Mouse (Mus musculus): ENCODE data around the gene Birc6.

Gene Birc6

DNA sequence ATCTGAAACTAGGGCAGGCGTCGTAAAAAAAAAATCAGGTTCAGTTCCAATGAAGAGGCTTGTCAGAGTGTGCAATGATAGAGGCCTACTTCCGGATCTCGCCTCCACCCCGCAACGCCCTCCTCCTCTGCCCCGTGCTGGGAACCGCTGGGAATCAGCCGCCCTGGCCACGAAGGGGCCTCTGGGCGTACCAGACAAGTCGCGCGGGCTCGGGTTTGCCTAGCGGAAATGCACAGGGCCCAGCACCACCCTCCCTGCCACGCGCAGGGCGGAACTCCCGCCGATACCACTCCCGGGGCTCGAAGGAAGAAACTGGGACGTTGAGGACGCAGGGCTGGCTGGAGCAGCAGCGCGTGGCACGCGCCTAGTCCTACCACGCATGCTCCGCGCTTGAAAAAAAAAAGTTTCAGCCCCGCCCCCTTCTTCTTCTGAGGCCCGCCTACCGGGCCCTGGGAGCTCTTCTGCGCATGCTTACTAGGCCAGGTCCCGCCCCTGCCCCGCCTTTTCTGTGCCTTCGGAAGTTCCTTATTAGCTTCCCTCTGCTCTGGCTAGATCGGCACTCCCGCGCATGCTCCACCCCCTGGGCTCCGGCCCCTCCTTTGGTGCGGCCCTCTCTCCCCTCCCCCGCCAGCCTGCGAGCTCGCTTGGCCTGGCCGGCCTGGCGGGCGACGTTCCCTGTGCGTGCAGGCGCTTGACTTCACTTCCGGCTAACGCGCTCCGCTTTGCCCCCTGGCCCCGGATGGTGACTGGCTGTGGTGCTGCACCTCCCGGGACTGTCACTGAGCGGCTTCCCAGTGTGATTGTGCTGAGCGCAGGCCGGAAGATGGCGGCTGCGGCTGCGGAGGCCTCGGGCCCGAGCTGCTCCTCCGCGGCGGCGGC is at the start of gene Birc6:
Birc6 (plus strand) TSS at position 567 of the 879 bp plus-strand sequence.
- in situ Hi-C loops (cut with MboI, MseI) = no loop called here

DNA sequence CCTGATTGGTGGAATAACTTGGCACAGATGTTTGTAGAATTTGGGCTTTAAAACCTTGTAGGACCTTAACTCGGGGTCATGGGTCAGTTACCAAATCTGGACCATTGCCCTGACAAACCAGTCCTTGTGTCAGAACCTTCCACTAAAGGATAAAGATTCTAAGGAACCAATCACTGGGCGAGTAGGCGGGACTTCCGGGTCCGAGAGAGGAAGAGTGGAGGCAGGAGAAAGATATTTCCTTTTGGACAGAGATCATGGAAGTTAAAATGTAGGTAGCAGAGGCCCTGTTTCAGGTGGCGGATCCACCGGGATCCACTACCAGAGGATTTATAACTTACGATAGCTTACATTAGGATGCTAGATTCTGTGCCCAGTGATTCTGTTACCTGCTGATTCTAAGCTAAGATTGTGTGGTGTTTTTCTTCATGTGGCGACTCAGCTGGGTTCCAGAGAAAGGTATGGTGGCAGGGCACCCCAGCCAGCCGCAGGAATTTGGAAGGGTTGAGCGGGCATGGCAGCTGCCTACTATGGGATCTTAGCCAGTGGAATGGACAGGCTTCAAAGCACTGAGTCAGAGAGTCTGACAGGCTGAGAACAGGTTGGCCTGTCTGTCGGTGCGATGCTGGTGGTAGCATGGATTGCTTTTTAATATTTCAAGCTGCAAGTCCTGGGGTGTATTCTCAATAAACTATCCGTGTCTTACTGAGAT is 47.6 kb upstream of the Birc6 start:
- in situ Hi-C loops (cut with MboI, MseI) = no loop called here

DNA sequence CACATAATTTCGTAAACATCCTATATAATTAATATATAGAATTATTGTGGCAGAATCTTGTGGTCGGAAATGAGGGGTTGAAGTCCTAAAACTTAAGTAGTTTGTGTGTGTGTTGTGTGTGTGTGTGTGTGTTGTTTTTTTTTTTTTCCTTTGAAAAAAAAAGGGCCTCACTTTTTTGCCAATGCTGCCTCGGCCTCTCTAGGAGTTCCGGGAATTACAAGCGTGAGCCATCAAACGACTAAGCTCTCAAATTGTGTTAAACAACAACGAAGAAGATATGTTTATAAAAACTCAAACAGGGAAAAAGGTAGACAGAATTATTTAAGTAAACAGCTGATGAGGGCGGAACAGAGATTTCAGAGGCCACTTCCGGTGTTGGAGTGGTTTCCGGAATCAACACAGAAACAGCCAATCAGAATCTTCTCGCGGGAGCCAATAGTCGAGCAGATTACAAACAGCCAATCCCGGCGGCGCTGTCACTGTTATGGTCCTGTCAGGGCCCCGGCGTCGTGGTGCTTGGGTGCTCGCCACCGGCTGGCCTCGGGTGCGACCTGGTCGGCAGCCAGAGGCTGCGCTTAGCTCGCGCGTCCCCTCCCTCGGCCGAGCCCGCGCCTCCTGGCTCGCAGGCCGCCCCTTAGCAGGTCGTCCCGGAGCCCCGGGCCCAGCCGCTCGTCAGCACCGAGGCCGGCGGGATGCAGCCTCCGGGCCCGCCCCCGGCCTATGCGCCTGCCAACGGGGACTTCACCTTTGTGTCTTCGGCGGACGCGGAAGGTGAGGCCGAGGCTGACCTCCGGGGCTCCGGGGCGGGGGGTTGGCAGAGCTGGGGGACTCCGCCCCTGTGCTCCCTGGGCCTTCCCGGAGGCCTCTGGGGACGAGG is 38.8 kb upstream of the Birc6 start, which contains the start of gene Yipf4:
Yipf4 (plus strand) TSS at position 470 of the 877 bp plus-strand sequence.
- in situ Hi-C loops (cut with MboI, MseI) = no loop called here

DNA sequence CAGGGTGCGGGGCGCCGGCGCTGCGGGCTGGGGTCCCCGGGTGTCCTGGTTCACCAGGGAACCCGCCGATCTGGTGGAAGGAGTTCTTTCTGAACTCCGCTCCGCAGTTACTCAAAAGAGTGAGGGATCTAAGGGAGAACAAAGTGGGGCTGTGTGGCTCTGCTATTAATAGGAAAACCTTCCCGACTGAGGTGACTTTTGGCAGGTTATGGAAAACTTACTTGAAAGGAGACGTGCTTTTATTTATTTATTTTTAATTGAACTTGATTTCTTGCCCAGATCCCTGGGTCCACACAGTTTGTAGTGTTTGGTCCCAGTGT is 38.2 kb upstream of the Birc6 start:
- in situ Hi-C loops (cut with MboI, MseI) = no loop called here

DNA sequence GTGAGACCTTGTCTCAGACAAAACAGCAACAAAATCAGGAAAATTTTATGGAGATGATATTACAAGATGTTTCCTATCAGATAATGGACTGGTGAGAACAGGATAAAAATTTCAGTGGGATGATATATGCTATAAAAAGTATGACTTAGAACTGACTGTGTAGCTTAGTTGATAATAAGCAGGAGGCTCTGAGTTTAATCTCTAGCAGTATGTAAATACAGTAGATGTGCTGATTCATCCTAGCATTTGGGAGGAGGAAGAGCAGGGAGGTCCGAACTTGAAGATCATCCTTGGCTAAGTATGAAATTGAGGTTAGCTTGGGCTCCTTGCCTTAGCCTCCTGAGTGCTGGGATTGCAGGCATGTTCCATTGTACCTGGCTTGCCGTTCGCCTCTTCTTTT is 36.5 kb upstream of the Birc6 start:
- in situ Hi-C loops (cut with MboI, MseI) = no loop called here

DNA sequence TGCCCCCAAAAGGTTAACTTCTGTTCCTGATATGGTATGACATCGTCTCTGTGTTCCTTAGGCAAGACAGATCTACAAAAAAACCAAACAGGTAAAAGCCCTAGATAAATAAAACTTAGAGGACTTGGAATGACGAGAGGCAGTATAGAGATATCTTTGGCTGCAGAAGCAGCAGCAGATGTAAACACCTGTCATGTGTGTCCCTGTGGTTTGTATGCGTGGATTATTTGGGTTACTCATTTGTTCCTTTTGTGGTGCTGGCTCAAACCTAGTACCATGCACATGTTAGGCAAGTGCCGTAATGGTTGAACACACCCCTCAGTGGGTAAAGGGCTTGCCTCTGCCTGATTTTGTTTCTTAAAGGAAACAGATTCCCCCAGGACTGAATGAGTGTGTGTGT is 27.9 kb upstream of the Birc6 start:
- in situ Hi-C loops (cut with MboI, MseI) = no loop called here

DNA sequence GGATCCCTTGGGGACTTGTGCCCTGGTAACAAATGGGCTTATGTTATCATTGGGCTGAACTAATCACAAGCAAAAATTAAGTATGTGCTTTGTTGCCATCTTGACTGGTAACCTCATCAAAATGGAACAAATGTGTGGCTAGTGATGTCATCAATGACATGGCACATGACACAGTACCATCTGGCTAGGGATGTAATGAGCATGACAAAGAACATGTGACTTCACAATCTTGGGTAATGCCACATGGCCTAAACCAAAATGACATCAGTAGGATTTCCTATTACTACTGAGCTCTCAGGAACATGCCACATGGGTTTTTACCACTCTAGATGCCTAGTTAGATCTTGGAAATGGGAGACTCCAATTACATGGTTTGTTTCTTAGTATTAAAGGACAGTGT is 27.0 kb upstream of the Birc6 start:
- in situ Hi-C loops (cut with MboI, MseI) = no loop called here

DNA sequence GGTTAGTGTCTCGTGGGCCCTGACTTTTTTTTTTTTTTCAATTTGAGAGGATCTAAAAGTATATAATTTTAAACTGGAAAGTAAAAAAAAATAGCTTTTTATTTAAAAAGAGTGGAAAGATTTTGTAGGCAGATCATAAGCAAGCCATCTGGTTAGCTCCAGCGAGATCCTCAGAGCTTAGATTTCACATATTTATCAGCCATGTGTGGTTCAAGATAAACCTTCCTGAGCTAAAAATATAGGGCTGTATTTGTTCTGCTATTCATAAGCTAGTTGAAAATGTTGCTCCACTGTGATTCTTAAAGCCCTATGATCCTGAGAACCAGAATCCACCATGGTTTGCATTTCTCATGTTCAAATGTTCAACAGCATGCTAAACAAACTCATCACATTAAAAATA is 20.2 kb upstream of the Birc6 start:
- in situ Hi-C loops (cut with MboI, MseI) = no loop called here

DNA sequence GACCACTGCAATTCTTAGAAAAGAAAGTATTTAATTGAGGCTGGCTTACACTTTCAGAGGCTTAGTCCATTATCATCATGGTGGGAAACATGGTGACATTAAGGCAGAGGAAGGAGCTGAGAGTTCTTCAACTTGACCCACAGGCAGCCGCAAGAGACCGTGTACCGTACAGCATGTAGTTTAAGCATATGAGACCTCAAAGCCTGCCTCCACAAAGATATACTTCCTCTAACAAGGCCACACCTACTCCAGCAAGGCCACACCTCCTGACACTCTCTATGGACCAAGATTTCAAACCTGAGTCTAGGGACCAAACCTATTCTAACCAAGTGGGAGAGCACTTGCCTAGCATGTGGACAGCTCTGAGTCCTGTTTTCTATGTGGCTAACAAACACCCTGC is 19.5 kb upstream of the Birc6 start:
- in situ Hi-C loops (cut with MboI, MseI) = no loop called here

DNA sequence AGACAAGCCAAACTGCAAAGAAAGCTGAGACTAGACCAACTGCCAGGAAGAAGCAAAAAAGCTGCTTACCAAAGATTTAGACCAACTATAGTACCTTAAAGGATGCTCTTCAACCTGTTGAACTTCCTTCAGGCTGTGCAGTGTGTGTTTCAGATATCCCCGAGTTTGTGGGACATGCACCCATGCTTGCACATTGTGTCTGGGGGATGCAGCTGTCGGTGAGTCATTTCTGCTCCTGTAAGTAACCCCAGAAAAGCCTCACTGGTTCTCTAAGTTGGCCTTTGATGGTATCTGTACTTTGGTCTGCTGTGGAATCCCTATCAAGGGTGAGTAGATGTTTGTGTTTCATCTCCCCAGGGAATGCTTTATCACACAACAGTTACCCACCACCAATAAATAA is 15.8 kb upstream of the Birc6 start:
- in situ Hi-C loops (cut with MboI, MseI) = no loop called here

DNA sequence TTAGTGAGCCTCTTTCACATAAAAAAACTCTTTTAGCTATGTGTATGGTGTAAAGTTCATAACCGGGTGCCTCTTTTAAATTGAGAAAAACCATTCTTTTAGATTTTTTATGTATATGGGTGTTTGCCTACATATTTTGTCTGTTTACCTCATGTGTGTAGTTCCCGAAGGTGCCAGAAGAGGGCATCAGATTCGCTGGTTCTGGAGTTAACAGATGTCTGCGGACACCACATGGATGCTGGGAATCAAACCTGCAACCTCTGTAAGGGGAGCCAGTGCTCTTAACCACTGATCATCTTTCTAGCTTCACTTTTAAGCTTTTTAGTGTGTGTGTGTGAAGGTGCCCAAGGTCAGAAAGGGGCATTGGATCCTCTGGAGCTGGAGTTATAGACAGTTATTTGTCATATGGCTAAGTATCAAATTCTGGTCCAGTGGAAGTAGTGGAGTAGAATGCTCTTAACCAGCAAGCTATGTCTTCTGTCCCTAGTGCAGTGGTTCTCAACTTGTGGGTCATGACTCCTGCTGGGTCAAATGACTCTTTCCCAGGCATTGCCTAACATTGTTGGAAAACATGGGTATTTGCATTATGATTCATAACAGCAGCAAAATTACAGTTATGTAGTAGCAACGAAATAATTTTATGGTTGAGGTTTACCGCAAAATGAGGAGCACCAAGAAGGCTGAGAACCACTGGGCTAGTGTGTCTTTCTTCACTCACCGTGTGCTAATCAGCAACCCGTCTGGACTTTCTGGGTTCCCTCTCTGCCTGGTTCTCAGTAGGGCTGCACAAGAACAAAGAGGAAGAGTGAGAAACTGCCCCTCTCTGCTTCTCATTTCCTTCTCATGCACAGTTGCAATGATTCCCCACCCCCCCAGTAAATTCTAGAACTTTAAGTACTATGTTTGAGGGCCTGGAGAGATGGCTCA is 5.0 kb upstream of the Birc6 start:
- in situ Hi-C loops (cut with MboI, MseI) = no loop called here

DNA sequence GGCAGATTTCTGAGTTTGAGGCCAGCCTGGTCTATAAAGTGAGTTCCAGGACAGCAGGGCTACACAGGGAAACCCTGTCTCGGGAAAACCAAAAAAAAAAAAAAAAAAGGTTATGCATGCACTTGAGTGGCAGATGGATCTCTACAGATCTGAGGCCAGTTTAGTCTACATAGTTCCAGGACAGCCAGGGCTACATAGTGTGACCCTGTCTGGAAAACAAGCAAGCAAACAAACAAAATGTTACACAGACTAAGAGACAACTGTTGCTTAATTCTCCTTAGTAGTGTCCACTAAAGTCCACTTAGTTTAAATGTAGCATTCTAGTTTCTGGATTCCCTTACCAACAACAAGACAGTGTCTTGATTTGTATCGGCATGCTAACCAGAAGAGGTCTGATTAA is 2.0 kb upstream of the Birc6 start:
- in situ Hi-C loops (cut with MboI, MseI) = no loop called here

DNA sequence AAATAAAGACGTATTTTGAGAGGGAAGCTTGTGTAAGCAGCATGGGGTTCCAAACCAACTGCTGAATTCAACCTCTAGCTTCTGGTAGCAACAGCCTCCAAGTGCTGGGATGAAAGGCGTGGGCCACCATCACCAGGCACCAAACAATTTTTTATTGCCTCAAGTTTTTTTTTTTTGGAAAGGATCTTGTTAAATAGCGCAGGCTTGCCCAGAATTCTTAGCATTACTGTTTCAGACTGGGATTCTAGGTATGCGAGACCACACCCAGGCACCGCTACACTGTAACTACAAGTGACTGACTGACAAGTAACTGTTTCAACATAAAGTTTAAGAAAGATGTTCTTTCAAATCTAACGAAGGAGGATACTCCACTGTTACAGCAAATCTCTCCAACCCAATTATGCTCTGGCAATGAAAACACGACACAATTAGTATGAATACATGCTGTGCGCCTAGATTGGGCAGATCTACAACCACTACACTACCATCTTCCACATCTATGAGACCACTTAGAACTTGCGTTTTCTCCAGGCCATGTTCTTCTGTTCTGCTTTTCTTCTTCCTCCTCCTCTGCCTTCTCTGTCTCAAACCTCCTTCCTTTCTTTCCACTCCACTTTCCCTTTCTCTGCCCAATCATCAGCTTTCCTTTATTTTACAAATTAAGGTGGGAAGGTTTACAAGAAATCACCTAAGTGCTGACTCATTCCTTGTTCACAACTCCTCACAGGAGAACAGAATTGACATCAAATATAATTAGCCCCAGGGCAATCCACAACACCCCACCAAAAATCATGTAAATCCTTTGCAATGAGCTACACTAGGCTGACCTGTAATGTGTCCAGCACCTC is 1.1 kb upstream of the Birc6 start:
- in situ Hi-C loops (cut with MboI, MseI) = no loop called here

DNA sequence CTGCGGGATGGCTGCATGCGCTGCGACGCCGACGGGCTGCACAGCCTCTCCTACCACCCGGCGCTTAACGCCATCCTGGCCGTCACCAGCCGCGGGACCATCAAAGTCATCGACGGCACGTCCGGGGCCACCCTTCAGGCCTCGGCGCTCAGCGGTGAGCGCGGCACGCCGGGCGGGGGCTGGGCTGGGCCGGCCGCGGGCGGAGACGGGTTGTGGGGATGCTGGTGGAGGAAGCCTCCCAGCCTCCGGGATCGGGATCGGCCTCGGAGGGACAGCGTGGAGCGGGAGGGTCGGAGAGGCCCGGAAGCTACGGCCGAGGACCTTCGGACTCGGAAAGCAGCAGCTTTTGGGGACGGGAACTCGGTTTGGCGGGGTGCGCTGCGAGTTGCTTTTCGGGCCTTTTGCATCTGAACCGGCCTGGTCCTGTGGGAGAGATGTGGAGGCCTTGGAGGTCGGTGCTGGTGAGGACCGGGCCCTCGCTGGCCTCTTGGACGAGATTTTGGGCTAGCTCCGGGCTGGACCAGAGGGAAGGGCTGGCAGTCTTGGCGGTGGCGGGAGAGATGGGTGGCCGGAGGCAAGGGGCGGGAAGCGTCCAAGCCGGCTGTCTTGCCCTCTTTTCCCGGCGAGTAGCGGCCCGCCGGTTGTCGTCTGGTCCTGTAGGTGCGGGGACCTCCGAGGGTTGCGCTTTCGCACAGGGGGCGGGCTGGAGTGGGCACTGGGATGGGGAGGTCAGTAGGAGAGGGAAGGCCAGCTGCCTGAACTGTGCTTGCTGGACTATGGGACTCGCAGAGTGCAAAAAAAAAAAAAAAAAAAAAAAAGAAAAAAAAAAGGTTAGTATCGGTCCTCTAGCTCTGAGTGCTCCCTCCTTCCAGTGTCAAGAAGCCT is 795 bp downstream of the Birc6 start:
- in situ Hi-C loops (cut with MboI, MseI) = no loop called here

DNA sequence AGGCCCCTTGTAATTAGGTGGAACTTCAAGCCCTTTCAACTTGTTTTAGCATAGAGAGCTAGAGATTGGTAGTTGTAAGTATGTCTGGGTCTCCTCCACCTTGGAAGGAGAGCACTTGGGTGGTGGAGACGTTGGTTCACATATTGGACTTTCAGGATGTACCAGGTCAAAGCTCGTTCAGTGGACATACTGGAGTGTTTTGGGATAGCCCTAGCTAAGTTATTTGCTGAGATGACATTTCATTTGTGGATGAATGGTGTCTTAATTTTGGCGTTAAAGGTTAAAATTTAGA is 1.4 kb downstream of the Birc6 start:
- in situ Hi-C loops (cut with MboI, MseI) = no loop called here

DNA sequence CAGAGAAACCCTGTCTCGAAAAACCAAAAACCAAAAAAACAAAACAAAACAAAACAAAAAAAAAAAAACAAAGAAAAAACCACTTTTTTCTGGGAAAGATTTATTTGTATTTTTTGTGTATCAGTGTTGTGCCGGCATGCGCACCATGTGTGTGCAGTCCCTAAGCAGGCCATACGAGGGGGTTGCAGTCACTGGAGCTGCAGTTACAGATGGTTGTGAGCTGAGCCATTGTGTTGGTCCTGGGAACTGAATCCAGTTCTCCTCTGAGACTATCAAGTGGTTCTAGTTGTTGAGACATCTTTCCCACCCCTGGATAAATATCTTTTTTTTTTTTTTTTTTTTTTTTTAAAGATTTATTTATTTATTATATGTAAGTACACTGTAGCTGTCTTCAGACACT is 6.9 kb downstream of the Birc6 start:
- in situ Hi-C loops (cut with MboI, MseI) = no loop called here

DNA sequence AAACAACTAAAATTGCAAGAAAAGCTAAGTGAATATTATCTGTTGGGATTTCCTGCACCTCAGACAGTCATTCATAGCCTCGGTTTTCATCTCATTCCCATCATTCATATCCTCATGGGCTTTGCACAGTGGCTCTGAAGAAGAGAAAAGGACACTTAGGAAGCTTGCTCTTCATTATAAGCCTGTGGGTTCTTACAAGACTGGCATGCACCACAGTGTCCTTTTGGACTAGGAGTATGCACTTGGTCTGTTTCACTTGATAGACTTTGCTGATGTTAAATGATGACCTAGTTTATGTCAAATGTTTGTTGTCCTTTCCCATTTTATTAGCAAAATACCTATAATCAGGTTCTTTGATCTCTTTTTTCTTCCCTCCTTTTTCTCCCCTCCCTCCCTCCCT is 9.4 kb downstream of the Birc6 start:
- in situ Hi-C loops (cut with MboI, MseI) = no loop called here

DNA sequence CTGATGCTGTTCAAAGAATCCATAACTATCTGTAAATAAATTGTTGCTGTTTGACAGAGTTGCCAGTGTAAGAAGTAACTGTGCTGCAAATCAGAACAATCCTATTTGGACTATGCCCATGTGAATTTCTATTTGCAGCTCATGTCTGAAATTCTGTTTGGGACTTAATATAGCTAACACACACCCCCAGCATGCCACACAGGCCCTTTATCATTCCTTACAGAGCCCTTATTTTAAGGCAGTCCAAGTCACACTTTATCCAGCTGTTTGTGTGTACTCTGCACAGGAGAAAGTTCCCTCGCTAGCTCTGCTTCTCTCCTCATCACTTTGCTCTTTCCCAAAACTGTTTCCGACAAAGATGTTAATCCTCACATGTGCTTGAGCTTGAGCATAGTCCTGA is 15.5 kb downstream of the Birc6 start:
- in situ Hi-C loops (cut with MboI, MseI) = no loop called here

DNA sequence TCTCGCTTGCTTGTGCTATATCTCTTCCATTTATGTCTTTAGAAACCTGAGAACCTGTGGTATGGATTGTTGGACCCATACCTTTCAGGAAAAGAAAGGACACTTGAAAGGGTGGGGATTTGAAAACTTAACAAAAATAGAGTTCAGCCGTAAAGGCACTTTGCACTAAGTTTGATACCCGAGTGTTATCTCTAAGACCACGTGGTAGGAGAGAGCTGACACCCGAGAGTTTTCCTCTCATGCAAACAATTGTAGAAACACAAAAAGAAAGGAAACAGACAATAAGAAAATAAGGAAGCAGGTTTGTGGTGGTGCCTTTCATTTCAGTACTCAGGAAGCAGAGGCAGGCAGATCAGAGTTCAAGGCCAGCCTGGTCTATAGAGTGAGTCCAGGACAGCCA is 26.0 kb downstream of the Birc6 start:
- in situ Hi-C loops (cut with MboI, MseI) = no loop called here
